Mouse (Mus musculus) heart, postnatal 0 days (tissue): ENCODE measurements around the gene Cspg5. TPM values are rescaled to one million over a fixed set of nuclear protein-coding genes. Genes with fewer than 3 reads are reported as not detected.

Experiments
- ATAC-seq: fragments of 200-750 bp; cut with Nextera tagmentation; 2 replicates; pipeline ENCODE4 v1.8.0; 2017; ENCODE audit warnings: low read depth, moderate number of reproducible peaks, moderate library complexity; ENCODE audit not compliant: insufficient read depth
- DNase-seq: peaks from one replicate; pipeline ENCODE4 v3.0.0-alpha.2; 2016; ENCODE audit warnings: low spot score
- H3K27ac ChIP-seq: fragments of 300-500 bp; sonication (generic); 2 replicates; pipeline ENCODE4 v1.5.1; 2014; ENCODE audit warnings: low read depth, mild to moderate bottlenecking
- H3K27me3 ChIP-seq: fragments of 300-500 bp; sonication (generic); 2 replicates; pipeline ENCODE4 v1.6.1; 2014; ENCODE audit warnings: low read length, mixed read lengths; ENCODE audit not compliant: control insufficient read depth, insufficient read depth
- H3K36me3 ChIP-seq: fragments of 300-500 bp; sonication (generic); replicated peaks from 2 replicates; pipeline ENCODE4 v1.6.1; 2014; ENCODE audit warnings: low read length, mixed read lengths; ENCODE audit not compliant: control insufficient read depth, insufficient read depth
- H3K4me1 ChIP-seq: fragments of 300-500 bp; sonication (generic); 2 replicates; pipeline ENCODE4 v1.6.1; 2014; ENCODE audit warnings: antibody characterized with exemption; ENCODE audit not compliant: control insufficient read depth, insufficient read depth
- H3K4me2 ChIP-seq: fragments of 300-500 bp; sonication (generic); 2 replicates; pipeline ENCODE4 v1.6.1; 2014; ENCODE audit warnings: low read depth, mild to moderate bottlenecking, low read length, moderate library complexity
- H3K4me3 ChIP-seq: fragments of 300-500 bp; sonication (generic); 2 replicates; pipeline ENCODE4 v1.5.1; 2014; ENCODE audit warnings: low read depth, low read length
- H3K9ac ChIP-seq: fragments of 300-500 bp; sonication (generic); replicated peaks from 2 replicates; pipeline ENCODE4 v1.6.1; 2014; ENCODE audit warnings: low read depth, low read length, mixed read lengths
- H3K9me3 ChIP-seq: fragments of 300-500 bp; sonication (generic); replicated peaks from 2 replicates; pipeline ENCODE4 v1.6.1; 2016; ENCODE audit warnings: low read length; ENCODE audit not compliant: control insufficient read depth
- CTCF ChIP-seq: IDR thresholded peaks from 2 replicates; pipeline ENCODE4 v1.5.1; 2016; ENCODE audit warnings: antibody characterized with exemption, control low read depth, low read depth
- EP300 ChIP-seq: IDR thresholded peaks from 2 replicates; pipeline ENCODE4 v1.6.1; 2016; ENCODE audit warnings: antibody characterized with exemption, low read depth
- WGBS: fragments of 180-500 bp; shearing (Covaris S2); extraction: QIAGEN DNeasy Blood & Tissue Kit; methylation state at CpG from one replicate; pipeline ENCODE4 v1.1.7; 2014; 5-methylcytosine and 5-hydroxymethylcytosine counted together
- polyA plus RNA-seq: library from polyadenylated mRNA; unstranded; fragments of >200 nt; fragmentation: Nextera tagmentation; extraction: Ambion mirVana; gene quantifications from 2 replicates; pipeline ENCODE4 v1.2.1, GENCODE M21; 2015
- total RNA-seq: library from RNA; depleted of rRNA; stranded (reverse); fragments of >200 nt; gene quantifications from 2 replicates; pipeline ENCODE4 v1.2.3, GENCODE M21; 2014; ENCODE audit warnings: low replicate concordance

Cspg5 gene
- total and polyA plus RNA-seq, 2 experiments from 2014 or later: 0.71 to 1.1 TPM

- Histone ChIP-seq H3K4me2 (no peak overlapping the region), H3K4me1 (no peaks in the 10 kb centered on the region), H3K27ac (no peak overlapping the region), H3K9me3 (no peaks in the 10 kb centered on the region), H3K9ac (no peak overlapping the region), H3K36me3 (no peaks in the 10 kb centered on the region), H3K27me3 (no peaks in the 10 kb centered on the region), H3K4me3 (no peak overlapping the region)
- WGBS: 67% methylated on average over 6 of the region's 6 CpGs
- no peak for TF ChIP-seq EP300
- no peak for TF ChIP-seq CTCF
- DNase-seq (no peak), ATAC-seq (no peak)
Measured at GRCm38 (mm10) chr9:110258646-110259045, 15.1 kb downstream of the Cspg5 start.

GRCm38 (mm10) chr9:110259118-110259517, 15.5 kb downstream of the Cspg5 start:
- ATAC-seq: no peak
- H3K9me3 ChIP-seq: no peaks in the 10 kb centered on the region
- no peaks in the 10 kb centered on the region for H3K4me1 ChIP-seq
- TF ChIP-seq EP300 (no peak), CTCF (no peak)
- no peak overlapping the region for H3K4me3 ChIP-seq
- no peak overlapping the region for H3K9ac ChIP-seq
- no peak for DNase-seq
- H3K4me2 ChIP-seq: no peak overlapping the region
- H3K36me3 ChIP-seq: no peaks in the 10 kb centered on the region
- H3K27ac ChIP-seq: no peak overlapping the region
- WGBS: 76% methylated on average over 3 of the region's 3 CpGs
- H3K27me3 ChIP-seq: no peaks in the 10 kb centered on the region

- H3K4me2 ChIP-seq: no peak overlapping the region
- H3K9me3 ChIP-seq: no peaks in the 10 kb centered on the region
- no peak for ATAC-seq
- no peak overlapping the region for H3K4me3 ChIP-seq
- TF ChIP-seq CTCF (no peak), EP300 (no peak)
- no peaks in the 10 kb centered on the region for H3K36me3 ChIP-seq
- no peaks in the 10 kb centered on the region for H3K27me3 ChIP-seq
- DNase-seq: no peak
- no peak overlapping the region for H3K27ac ChIP-seq
- 88% methylated on average over 8 of the region's 8 CpGs for WGBS
- no peaks in the 10 kb centered on the region for H3K4me1 ChIP-seq
- H3K9ac ChIP-seq: no peak overlapping the region
Measured at GRCm38 (mm10) chr9:110263181-110263580, 19.6 kb downstream of the Cspg5 start.

GRCm38 (mm10) chr9:110264991-110265390, 21.4 kb downstream of the Cspg5 start:
- H3K4me3 ChIP-seq: no peak overlapping the region
- no peaks in the 10 kb centered on the region for H3K9me3 ChIP-seq
- H3K36me3 ChIP-seq: no peaks in the 10 kb centered on the region
- no peak overlapping the region for H3K4me2 ChIP-seq
- WGBS: 73% methylated on average over 9 of the region's 9 CpGs
- no peak overlapping the region for H3K9ac ChIP-seq
- no peaks in the 10 kb centered on the region for H3K4me1 ChIP-seq
- TF ChIP-seq EP300: no peak
- no peak for TF ChIP-seq CTCF
- DNase-seq (no peak), ATAC-seq (no peak)
- H3K27ac ChIP-seq: no peak overlapping the region
- H3K27me3 ChIP-seq: no peaks in the 10 kb centered on the region

- TF ChIP-seq CTCF (no peak), EP300 (no peak)
- Histone ChIP-seq H3K27me3 (no peaks in the 10 kb centered on the region), H3K36me3 (no peaks in the 10 kb centered on the region), H3K9me3 (no peaks in the 10 kb centered on the region), H3K4me2 (no peak overlapping the region), H3K4me1 (no peaks in the 10 kb centered on the region), H3K4me3 (no peak overlapping the region), H3K9ac (no peak overlapping the region), H3K27ac (no peak overlapping the region)
- DNase-seq (no peak), ATAC-seq (no peak)
- WGBS: 92% methylated on average over 10 of the region's 10 CpGs
Measured at GRCm38 (mm10) chr9:110268416-110268815, 24.8 kb downstream of the Cspg5 start.

- H3K27me3 ChIP-seq: no peaks in the 10 kb centered on the region
- no peak overlapping the region for H3K27ac ChIP-seq
- no peak overlapping the region for H3K4me2 ChIP-seq
- H3K36me3 ChIP-seq: no peaks in the 10 kb centered on the region
- no peak overlapping the region for H3K4me3 ChIP-seq
- H3K9me3 ChIP-seq: no peaks in the 10 kb centered on the region
- TF ChIP-seq EP300: no peak
- TF ChIP-seq CTCF: no peak
- H3K4me1 ChIP-seq: no peaks in the 10 kb centered on the region
- no peak overlapping the region for H3K9ac ChIP-seq
- DNase-seq (no peak), ATAC-seq (no peak)
- 82% methylated on average over 3 of the region's 3 CpGs for WGBS
Measured at GRCm38 (mm10) chr9:110272330-110272729, 28.7 kb downstream of the Cspg5 start.
